Mouse (Mus musculus) embryonic fibroblast, embryonic 13.5 days (primary cell): ENCODE results near the gene Flywch2. TPM values are rescaled to one million over a fixed set of nuclear protein-coding genes. Genes with fewer than 3 reads are reported as not detected.

Experiments used
- H3K27ac ChIP-seq: 2 replicates; pipeline ENCODE4 v1.5.1; 2012; ENCODE audit warnings: low read length, control low read depth, inconsistent platforms; ENCODE audit not compliant: insufficient read depth
- H3K4me1 ChIP-seq: 2 replicates; pipeline ENCODE4 v1.6.1; 2011; ENCODE audit warnings: low read length; ENCODE audit not compliant: control insufficient read depth, insufficient read depth
- H3K4me3 ChIP-seq: 2 replicates; pipeline ENCODE4 v1.5.1; 2011; ENCODE audit warnings: mild to moderate bottlenecking, control low read depth, low read length; ENCODE audit not compliant: insufficient read depth
- CTCF ChIP-seq: IDR thresholded peaks from 2 replicates; pipeline ENCODE4 v1.5.1; 2011; ENCODE audit warnings: mild to moderate bottlenecking, control low read depth, low read length, moderate library complexity, borderline replicate concordance; ENCODE audit not compliant: insufficient read depth
- POLR2A ChIP-seq: IDR thresholded peaks from 2 replicates; pipeline ENCODE4 v1.6.1; 2011; ENCODE audit warnings: low read depth, mild to moderate bottlenecking, control low read depth, low read length, moderate library complexity
- polyA plus RNA-seq: library from polyadenylated mRNA; stranded (reverse); fragments of >200 nt; gene quantifications from 2 replicates; pipeline ENCODE4 v1.2.4, GENCODE M21; 2011; ENCODE audit warnings: low read depth; ENCODE audit not compliant: missing spikeins, insufficient read length

Flywch2 gene
- polyA plus RNA-seq, 1 experiment: 2.8 TPM

GRCm38 (mm10) chr17:23819235-23819634 lies 33.4 kb upstream of the Flywch2 start:
- H3K27ac ChIP-seq: no peak overlapping the region
- TF ChIP-seq POLR2A (no peak), CTCF (no peak)
- no peak overlapping the region for H3K4me3 ChIP-seq
- no peaks in the 10 kb centered on the region for H3K4me1 ChIP-seq

GRCm38 (mm10) chr17:23818579-23818978 lies 32.7 kb upstream of the Flywch2 start:
- Histone ChIP-seq H3K4me3 (no peak overlapping the region), H3K4me1 (no peaks in the 10 kb centered on the region), H3K27ac (no peak overlapping the region)
- no peak for TF ChIP-seq POLR2A
- TF ChIP-seq CTCF: no peak

- TF ChIP-seq POLR2A (no peak), CTCF (no peak)
- no peak overlapping the region for H3K4me3 ChIP-seq
- H3K27ac ChIP-seq: no peak overlapping the region
- no peaks in the 10 kb centered on the region for H3K4me1 ChIP-seq
Observed at GRCm38 (mm10) chr17:23815641-23816040, 29.8 kb upstream of the Flywch2 start.

GRCm38 (mm10) chr17:23807918-23808317 lies 22.0 kb upstream of the Flywch2 start:
- TF ChIP-seq POLR2A (no peak), CTCF (no peak)
- H3K4me1 ChIP-seq: peaks cover 3% of the 10 kb centered on the region; the same call in 1 of the 2 replicates
- no peak overlapping the region for H3K4me3 ChIP-seq
- no peak overlapping the region for H3K27ac ChIP-seq

- Histone ChIP-seq H3K4me3 (peak overlapping the region; percentile 31), H3K4me1 (peaks cover 3% of the 10 kb centered on the region), H3K27ac (no peak overlapping the region)
- TF ChIP-seq CTCF: no peak; the same call in 1 of the 2 replicates
- TF ChIP-seq POLR2A: no peak
Observed at GRCm38 (mm10) chr17:23806867-23807266, 21.0 kb upstream of the Flywch2 start.

GRCm38 (mm10) chr17:23804426-23805085 lies 18.7 kb upstream of the Flywch2 start:
- peak overlapping the region; percentile 60 for H3K27ac ChIP-seq
- TF ChIP-seq CTCF (no peak), POLR2A (no peak)
- peaks cover 3% of the 10 kb centered on the region for H3K4me1 ChIP-seq
- peak overlapping the region; percentile 98 for H3K4me3 ChIP-seq

- Histone ChIP-seq H3K27ac (peak overlapping the region; percentile 68), H3K4me1 (peaks cover 3% of the 10 kb centered on the region), H3K4me3 (peak overlapping the region; percentile 98)
- TF ChIP-seq CTCF (no peak), POLR2A (no peak)
Observed at GRCm38 (mm10) chr17:23803366-23804041, 17.6 kb upstream of the Flywch2 start.

- Histone ChIP-seq H3K4me1 (peaks cover 3% of the 10 kb centered on the region), H3K4me3 (peak overlapping the region; percentile 98), H3K27ac (peak overlapping the region; percentile 68)
- TF ChIP-seq CTCF (no peak), POLR2A (peak; percentile 71)
Observed at GRCm38 (mm10) chr17:23802746-23803365, 17.0 kb upstream of the Flywch2 start.

GRCm38 (mm10) chr17:23801627-23802026 lies 15.7 kb upstream of the Flywch2 start:
- no peak overlapping the region for H3K27ac ChIP-seq
- TF ChIP-seq CTCF (no peak), POLR2A (no peak)
- peaks cover 3% of the 10 kb centered on the region for H3K4me1 ChIP-seq
- H3K4me3 ChIP-seq: no peak overlapping the region

GRCm38 (mm10) chr17:23797316-23797715 lies 11.4 kb upstream of the Flywch2 start:
- Histone ChIP-seq H3K4me3 (no peak overlapping the region), H3K27ac (no peak overlapping the region), H3K4me1 (no peaks in the 10 kb centered on the region; the same call in 1 of the 2 replicates)
- TF ChIP-seq POLR2A: no peak
- TF ChIP-seq CTCF: no peak

GRCm38 (mm10) chr17:23795323-23795722 lies 9.4 kb upstream of the Flywch2 start:
- H3K4me1 ChIP-seq: no peaks in the 10 kb centered on the region
- no peak overlapping the region for H3K27ac ChIP-seq
- H3K4me3 ChIP-seq: no peak overlapping the region
- no peak for TF ChIP-seq POLR2A
- no peak for TF ChIP-seq CTCF
